Mouse (Mus musculus) retina, postnatal 7 days (tissue): ENCODE data around the gene Sfxn5.

Experiments
- DNase-seq: peaks from one replicate; pipeline ENCODE4 v3.0.0-alpha.2; 2012; ENCODE audit warnings: low read depth, low spot score

Sfxn5 gene

DNA sequence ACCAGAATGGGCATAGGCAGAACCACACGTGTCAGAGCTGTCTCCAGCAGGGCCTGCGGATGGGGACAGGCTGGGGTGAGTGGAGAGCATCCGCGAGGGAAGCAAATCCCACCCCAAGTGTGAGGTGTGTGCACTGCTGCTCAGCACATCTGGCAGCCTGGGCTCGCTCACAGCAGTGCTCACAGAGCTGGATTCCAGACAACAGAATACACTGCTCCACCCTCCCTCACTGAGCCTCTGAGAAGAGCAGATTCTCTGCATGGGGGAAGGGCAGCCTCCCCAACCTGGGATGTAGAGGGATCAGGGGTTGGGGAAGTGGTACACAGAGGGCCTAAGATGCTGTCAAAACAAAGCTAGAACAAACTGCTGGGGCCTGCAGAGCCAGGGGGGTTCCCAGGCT lies 98.4 kb downstream of the Sfxn5 start:
- no peak for DNase-seq

DNA sequence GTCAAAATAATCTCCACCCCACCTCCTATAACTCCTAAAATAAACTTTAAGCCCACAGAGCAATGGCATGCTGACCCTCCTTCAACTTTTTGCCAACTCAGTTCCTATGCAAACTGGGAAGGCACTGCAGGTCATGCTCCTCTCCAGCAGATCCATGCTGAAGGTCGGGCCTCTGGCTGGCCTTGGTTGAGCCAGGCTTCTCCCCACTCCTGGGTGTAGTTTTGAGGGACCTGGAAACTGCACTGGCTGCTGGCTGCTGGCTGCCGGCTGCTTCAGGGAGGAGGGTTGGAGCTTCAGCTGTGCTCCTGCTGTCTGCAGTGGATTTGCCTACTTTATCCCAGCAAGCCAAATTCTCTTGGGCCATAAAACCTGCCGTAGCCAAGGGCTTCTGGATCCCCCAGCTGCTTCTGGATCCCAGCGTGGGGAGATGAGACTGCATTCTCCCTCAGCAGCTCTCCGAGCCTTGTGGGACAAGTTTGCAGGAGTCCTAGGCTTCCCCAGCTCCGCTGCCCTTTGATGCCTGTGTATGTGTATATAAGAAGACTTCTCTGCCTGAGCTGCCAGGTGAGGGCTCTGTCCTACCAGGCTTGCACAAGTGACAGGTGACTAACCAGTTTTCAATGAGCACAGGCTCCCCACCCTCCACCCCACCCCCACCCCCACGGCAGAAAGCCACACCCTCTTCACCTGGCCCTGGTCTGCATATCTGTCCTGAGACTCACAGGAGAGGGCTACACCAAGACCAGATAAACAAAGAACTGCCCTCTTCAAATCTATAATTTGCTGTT lies 100.2 kb downstream of the Sfxn5 start:
- DNase-seq = no peak

DNA sequence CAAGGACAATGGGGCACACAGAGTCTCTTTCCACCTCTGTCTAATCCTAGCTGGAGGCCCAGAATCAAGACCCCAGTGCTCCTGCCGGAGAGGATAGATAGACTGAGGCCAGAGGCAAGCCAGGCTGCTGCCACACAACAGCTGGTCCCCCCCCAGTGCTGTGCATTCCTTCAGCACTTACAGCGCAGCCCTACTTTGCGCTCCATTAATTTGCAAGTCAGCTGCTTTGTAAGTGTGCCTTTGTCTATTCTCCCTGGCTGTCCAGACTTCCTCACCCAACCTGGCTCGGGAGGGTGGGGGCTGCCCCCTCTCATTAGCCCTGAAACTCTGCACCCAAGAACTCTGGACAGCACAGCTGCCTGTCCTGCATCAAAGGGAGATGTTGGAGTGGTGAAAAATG lies 101.2 kb downstream of the Sfxn5 start:
- DNase-seq = no peak

DNA sequence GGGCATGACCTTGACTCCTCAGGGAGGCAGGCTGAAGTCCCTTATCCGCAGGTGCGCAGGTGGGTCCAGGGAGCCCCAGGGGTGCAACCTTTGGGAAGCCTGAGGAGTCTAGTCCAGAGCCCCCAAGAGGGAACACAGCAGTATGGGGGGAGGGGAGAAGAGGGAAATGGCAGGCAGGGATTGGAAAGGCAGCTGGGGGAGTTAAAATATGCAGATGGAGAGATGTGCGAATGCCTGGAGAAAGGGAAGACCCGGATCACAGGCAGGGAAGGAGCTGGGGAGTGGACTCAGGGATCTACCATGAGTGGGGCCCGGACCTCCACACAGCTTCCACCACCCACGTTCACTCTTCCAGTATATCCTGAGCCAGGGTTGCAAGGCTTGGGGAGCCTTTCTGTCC lies 101.8 kb downstream of the Sfxn5 start:
- DNase-seq = no peak

DNA sequence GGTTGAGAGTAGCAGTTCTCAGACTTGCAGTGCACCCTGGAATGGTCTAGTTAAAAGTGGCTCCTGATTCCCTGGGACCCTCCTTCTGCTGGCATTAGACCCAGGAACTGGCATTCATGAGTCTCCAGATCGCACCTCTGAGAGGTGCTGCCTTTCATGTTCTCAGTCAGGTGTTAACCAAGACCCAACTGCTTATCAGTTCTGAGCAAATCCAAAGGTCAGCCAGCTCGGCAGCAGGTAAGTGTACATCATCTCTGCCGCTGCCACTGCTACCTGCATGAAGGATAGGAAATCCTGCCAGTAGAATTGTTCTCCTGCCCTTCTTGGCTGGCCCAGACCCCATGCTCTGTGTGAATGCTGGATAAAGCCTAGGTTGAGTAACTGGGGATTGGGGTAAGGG lies 102.5 kb downstream of the Sfxn5 start:
- DNase-seq = no peak

DNA sequence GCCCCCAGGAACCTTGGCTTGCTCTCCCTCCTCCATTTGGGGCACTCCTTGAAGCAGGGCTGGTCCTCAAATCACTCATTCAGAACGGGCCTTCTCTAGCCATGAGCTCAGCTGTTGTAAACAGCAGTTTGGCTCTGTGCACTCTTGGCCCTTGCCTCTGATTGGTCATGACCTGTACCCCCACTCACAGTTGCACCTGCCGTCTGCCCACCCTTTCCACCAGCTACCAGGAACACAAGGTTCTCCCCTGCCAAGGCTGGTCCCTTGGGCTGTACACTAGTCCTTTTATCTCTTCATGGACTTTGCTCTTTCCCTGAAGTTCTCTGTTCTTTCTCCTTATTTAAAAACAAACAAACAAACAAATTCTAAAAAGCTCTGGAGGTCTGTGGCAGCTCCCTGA lies 105.7 kb downstream of the Sfxn5 start:
- DNase-seq = no peak

DNA sequence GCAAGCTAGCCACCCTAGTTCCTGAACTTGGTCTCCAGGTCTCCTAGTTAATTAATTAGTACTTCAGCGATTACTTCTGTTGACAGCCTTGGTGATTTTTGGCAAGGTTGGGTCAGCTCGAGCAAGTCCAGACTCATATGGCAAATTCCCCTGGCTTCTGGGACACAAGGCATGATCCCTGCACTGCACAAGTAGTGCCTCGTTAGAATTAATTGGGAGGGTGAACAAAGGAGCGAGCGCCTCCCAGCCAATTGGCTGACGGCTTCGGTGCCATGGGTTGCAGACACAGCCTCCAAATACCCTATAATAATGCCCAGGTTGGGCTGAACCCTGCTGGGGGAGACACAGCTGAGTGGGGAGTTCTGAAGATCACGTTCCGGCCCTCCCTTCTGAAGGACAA lies 106.7 kb downstream of the Sfxn5 start:
- DNase-seq = no peak

DNA sequence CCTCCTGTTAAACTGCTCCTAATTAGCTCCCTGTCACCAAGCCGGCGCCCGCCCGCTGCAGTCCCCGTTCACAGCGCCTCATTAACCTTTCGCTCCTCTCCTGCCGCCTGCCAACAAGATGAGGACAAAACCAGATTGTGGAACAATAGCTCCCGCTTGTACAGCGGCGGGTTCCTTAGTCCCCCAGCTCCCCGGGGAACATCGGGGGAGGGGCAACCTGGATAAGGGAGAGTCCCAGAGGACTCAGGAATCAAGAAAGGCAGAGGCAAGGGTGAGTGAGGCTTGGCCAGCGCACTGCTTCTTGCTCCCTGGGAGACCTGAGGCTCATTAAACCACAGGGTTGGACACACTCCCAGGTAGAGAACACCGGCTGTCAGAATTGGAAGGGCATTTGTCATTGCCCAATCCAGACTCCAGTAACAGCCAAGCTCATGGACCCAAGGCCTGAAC lies 108.8 kb downstream of the Sfxn5 start:
- no peak for DNase-seq

DNA sequence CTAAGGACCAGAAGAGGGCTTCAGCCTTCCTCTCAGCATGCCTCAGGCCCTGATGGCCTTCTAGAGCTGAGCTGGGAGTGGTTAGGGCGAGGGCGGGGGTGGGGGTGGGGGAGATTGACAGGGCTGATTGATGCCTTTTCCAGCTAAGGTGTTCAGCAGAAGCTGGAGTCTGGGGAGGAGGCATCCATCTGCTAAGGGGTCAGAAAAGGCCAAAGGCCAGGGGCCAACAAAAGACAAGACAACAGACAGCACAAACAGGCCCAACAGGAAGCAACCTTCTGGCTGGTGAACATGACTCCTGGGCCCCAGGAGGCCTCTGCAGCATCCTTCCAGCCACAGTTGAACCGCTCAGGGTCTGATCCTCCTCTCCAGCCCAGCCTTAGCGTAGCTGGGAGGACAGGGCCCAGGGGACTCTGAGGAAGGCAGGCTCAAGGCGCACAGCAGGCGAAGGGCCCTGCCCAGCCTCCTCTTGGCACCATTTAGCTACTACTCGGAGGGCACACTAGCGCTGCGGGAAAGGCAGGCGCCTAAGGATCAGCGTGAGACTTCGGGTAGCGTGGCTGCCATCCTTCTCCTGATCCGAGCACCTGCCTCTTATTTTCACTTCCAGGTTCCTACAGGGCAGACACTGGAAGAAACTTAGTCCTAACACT lies 109.6 kb downstream of the Sfxn5 start:
- DNase-seq = no peak

DNA sequence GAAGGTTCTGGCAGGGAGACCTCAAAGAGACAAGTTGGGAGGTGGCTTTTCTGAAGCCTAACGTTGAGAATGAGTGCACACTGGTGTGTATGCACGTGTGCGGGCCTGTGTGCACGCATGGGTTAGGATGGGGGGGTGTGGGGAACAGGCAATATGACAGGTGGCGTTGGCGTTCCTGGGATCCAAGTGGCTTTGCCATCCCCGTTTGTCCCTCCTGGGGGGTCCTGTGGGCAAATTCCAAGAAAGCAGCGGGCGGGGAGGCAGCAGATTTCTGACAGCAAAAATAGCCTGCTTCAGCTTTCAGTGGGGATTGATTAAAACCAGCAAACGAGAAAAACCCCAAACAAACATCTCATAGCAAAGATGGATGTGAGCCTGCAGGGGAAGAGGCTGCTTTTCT lies 110.7 kb downstream of the Sfxn5 start:
- no peak for DNase-seq

DNA sequence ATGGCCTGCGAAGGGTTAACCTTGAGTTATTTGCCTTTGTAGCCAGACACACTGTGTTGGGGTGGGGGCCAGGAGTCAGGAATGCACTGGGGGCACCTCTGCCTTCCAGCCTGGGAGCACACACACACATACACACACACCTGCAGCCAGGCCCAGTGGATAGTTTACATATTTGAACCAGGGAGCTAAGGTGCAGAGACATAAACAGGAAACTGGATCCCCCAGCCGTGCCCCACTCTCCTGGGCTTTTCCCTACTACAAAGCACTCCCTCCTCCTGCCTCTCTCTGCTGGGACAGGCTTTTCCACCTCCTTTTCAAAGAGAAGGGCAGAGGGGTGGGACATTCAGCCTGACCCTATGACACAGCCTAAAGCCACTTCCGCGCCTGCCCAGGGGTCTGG lies 112.3 kb downstream of the Sfxn5 start:
- no peak for DNase-seq

DNA sequence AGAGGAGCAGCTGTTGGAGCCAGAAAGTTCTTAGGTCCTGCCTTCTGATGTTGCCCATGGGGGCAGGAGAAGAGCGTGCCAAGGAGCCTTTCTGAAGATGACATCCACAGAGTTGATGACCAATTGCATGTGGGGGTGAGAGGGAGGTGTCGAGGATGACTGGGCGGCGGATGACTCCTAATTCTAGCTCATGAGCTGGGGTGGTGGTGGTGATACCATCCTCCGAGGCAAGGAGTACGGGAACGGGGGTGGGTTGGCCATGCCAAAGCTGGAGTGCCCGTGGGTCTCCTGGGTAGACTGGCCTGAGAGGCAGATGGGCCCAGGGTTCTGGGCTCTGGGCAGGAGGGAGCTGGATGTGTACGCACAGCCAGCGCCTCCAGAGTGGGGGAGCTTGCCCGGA lies 113.5 kb downstream of the Sfxn5 start:
- no peak for DNase-seq

DNA sequence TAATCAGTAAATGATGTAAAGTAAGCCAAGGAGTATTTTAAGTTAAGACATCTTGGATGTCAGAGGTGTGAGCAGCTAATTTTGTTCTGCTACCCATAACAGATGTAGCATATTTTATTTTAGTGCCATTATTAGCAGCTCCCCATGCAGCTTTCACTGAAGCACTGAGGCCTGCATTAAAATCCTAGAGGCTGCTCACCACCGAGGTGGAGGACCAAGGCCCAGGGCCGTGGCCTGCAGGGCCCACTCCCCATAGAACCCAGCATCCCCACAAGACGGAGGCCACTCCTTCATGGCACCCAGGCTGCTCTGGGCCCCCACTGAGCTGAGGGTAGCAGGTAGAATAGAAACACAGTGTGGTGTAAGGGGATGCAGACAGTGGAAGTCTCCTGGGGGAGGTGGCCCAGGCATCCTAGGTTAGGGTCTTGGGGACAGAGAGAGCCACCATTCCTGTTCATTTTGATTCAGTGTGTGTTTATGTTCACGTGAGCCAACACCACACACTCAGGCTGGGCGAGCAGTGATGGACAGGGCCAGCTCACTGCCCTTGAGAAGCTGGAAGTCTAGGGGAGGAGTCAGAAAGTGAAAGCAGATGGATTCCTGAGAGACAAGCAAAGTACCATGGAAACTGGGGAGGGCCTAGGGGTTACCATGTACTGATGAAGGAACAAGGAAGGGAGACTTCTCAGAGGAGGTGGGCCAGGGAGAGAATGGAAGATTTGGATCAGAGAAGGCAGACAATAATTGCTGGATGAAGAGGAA lies 114.4 kb downstream of the Sfxn5 start:
- no peak for DNase-seq

DNA sequence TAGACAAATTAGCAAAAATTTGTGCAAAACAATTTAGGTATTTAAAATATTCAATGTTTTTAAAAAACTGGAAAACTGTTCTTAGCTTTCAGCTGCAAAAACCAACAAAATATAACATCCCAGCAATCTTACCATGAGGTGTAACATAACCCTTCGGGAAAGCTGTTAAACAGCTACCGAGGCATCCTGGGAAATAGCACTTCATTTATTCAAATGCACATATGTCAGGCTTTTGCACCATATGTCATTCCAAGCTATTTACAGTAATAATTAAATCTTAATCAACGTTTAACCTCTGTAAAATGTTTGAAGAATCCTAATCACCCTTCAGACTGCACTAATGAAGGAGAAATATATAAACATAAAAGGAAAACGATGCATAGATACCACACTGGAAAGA lies 115.0 kb downstream of the Sfxn5 start:
- DNase-seq = no peak

DNA sequence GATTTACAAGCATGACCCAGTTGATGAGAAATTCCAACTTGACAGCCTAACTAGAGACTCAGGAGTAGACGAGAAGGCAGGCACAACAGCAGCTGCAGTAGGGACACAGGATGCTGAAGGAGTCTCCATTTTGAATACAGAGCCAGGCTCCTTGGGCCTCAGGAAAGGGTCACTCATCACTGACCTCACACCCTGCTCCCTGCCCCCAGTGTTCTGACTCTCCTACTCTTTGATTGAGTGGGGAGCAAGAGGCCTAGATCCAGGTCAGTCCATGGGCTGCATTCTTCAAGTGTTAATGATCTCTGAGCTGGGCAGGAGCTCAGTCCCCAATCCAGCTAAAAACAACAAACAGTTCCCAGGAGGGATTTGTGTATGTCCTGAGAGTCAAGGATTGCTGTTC lies 122.5 kb downstream of the Sfxn5 start:
- no peak for DNase-seq

DNA sequence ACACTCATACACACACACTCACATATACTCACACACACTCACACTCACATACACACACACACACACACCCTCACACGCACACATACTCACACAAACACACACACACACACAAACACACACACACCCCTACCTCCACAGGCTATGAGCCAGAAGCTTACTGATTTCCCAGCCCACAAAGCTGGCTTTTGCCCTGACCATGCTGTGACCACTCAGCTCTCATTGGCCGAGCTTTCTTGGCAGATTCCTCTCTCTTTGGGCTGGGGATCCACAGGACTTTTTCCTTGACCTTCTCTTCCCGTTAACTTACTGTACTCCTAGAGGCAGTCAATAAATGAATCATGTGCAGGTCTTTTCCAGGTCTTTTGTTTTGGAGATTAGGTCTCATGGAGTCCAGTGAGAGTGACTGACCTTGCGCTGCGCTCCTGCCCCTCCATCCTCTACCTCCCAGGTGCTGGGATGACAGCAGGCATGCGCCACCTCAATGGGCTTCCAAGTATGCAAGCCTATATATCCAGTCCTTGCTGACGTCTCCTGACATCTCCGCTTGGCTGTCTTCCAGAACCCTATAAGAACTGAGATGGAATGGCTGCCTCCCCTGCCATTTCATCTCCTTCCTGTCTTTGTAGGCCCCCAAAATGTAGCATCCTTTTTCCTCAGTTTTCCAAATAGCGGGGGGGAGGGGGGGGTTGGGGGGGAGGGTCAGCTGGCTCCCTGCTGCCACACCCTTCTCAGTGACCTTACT lies 123.8 kb downstream of the Sfxn5 start:
- no peak for DNase-seq

DNA sequence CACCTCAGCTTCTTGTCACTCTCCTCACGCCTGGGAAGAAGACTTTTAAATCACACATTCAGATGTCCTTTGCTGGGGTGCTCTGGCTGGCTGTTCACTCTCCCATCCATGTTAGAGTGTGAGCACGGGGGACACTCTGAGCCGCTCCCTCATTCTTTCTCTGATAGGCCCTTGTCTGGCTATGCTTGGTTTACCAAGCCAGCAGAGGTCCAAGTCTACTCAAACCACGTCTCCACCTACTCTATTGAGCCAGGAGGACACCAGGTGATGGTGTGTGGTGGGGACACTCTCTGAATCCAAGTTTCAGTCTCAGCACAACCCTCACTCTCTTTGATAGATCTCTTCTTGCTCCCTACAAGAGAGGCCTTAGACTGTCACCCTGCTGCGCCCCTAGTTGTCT lies 125.9 kb downstream of the Sfxn5 start:
- DNase-seq = no peak

DNA sequence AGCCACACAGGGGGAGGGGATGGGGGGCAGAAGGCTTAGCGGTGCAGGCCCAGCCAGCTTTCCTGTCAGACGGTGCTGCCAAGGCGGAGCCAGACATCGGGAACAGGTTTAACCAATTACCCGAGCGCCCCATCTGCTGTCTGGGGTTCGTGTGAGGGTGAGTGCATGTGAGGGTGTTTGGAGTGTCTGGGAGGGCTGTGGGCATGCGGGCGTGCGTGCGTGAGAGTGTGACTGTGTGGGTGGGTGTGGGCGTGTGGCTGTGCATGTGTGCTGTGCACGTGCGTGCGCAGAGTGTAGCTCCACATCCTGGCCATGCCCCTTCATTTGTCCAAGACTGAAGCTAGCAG lies 126.3 kb downstream of the Sfxn5 start:
- no peak for DNase-seq

DNA sequence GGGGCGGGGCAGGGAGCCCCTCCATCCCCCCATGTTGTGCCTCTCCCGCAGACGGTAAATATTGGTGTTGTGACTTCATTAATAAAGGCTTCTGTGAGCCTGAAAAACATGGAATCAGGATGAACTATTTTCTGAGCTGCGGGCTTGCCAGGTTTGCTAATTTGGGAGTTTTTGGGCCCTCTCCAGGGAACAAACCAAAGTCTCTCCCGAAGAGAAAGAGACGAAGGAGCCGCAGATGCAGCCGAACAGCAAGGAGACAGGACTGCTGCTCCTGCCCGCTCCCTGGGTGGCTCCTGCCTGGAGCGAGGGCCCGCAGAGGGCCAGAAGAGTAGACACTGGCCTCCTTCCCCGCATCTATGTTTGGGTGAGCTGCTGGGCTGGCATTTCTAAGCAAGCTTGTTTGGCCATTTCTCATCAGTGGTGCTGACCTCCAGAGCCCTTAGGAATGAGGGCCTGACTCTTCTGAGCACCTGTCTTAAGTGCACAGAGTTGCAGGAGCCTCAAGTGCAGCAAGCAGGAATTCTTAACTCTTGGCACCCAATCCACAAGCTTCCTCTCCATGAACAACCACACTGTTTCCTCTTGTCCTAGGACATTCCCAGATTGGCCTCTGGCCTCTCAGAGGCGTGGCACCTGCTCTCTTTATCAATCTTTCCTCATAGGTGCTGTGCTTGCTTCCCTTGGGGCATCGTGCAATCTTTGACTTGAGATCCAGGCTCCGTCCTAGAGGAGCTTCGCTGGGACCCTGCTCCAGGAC lies 126.9 kb downstream of the Sfxn5 start:
- no peak for DNase-seq

DNA sequence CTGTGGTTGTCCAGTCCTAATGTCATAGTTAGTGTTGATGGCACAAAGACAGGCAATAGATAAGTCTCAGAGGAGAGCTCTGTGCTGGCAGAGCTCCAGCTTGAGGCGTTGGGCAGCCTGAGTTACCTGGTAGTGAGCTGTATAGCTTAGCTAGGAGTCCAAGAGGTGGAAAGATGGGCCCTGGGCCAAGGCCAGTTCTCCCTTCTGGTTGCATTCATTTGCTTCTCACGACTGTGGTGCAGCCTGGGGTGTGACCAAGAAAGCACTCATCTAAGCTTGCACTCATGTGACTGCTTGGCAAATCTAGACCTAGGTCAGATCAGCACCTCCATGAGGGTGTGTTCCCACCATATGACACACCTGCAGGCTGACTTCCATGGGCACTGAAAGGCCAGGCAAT lies 135.3 kb downstream of the Sfxn5 start:
- no peak for DNase-seq
